Mouse (Mus musculus) frontal cortex, adult 2 months (tissue): ENCODE measurements at regions not wholly inside any gene's neighbourhood (a gene's known extent, or its start where the extent isn't known, plus 50 kb on each side); places are given as distances from the start of the nearest gene placed in this dataset.
"Not testable (repeated sequence)": the region's sequence is repeated elsewhere in the genome, so short reads cannot be mapped to it uniquely, and the experiment has no call there.

ENCODE experiments used
- DNase-seq, 2 experiments: peaks; one replicate each; pipeline ENCODE4 v3.0.0; 2022; ENCODE audit warnings: low spot score in 1 of 2; ENCODE audit errors: extremely low spot score in 1 of 2

- peak; percentile 33 to 41 for DNase-seq
These were observed 196.9 kb upstream of the Ctso start for GRCm38 (mm10) chr3:81735463-81735862.

- no peak for DNase-seq
These were observed 195.6 kb upstream of the Ctso start for GRCm38 (mm10) chr3:81736838-81737237.

GRCm38 (mm10) chr3:81742124-81742523, 190.3 kb upstream of the Ctso start:
- no peak for DNase-seq

- no peak for DNase-seq
These were observed 182.2 kb upstream of the Ctso start for GRCm38 (mm10) chr3:81750164-81750563.

- no peak for DNase-seq
These were observed 179.4 kb upstream of the Ctso start for GRCm38 (mm10) chr3:81752955-81753354.

GRCm38 (mm10) chr3:81760383-81760782, 172.0 kb upstream of the Ctso start:
- no peak for DNase-seq

GRCm38 (mm10) chr3:81760914-81761313, 171.5 kb upstream of the Ctso start:
- DNase-seq: peak in 1 of 2 experiments; percentile 15

- DNase-seq: no peak
These were observed 160.6 kb upstream of the Ctso start for GRCm38 (mm10) chr3:81771812-81772211.

GRCm38 (mm10) chr3:81773012-81773411, 159.4 kb upstream of the Ctso start:
- DNase-seq: no peak

GRCm38 (mm10) chr3:81782081-81782480, 150.3 kb upstream of the Ctso start:
- DNase-seq: peak in 1 of 2 experiments; percentile 51

GRCm38 (mm10) chr3:81782921-81783541, 149.4 kb upstream of the Ctso start:
- peak in 1 of 2 experiments; percentile 68 for DNase-seq

GRCm38 (mm10) chr3:81788915-81789314, 143.5 kb upstream of the Ctso start:
- no peak for DNase-seq

GRCm38 (mm10) chr3:81789664-81790063, 142.7 kb upstream of the Ctso start:
- peak in 1 of 2 experiments; percentile 16 for DNase-seq

GRCm38 (mm10) chr3:81802096-81802495, 130.3 kb upstream of the Ctso start:
- DNase-seq: no peak

GRCm38 (mm10) chr3:81805745-81806144, 126.7 kb upstream of the Ctso start:
- DNase-seq: no peak

- DNase-seq: peak; percentile 20 to 52
These were observed 122.8 kb upstream of the Ctso start for GRCm38 (mm10) chr3:81809604-81810003.

- no peak for DNase-seq
These were observed 112.1 kb upstream of the Ctso start for GRCm38 (mm10) chr3:81820304-81820703.

GRCm38 (mm10) chr3:81829525-81829924, 102.9 kb upstream of the Ctso start:
- DNase-seq: peak in 1 of 2 experiments; percentile 14

GRCm38 (mm10) chr3:81829966-81830599, 102.3 kb upstream of the Ctso start:
- DNase-seq: peak; percentile 58 to 77

- no peak for DNase-seq
These were observed 96.8 kb upstream of the Ctso start for GRCm38 (mm10) chr3:81835380-81836157.

GRCm38 (mm10) chr3:81836478-81836877, 95.9 kb upstream of the Ctso start:
- no peak for DNase-seq

- not testable (repeated sequence) for DNase-seq
These were observed 94.3 kb upstream of the Ctso start for GRCm38 (mm10) chr3:81838121-81838520.
